Mouse (Mus musculus) left cerebral cortex, postnatal 25 days (tissue): ENCODE measurements at regions not wholly inside any gene's neighbourhood (a gene's known extent, or its start where the extent isn't known, plus 50 kb on each side); places are given as distances from the start of the nearest gene placed in this dataset.
"Not testable (repeated sequence)": the region's sequence is repeated elsewhere in the genome, so short reads cannot be mapped to it uniquely, and the experiment has no call there.

Experiments used
- DNase-seq, 2 experiments: peaks; one replicate each; pipeline ENCODE4 v3.0.0; 2022; ENCODE audit warnings: low spot score in 2 of 2, mixed read lengths in 1 of 2
- intact Hi-C: fragments of 180-260 bp; cut with DNase I; formaldehyde crosslinking; loops from one replicate; pipeline ENCODE4 v1.15.1; 2025

DNA sequence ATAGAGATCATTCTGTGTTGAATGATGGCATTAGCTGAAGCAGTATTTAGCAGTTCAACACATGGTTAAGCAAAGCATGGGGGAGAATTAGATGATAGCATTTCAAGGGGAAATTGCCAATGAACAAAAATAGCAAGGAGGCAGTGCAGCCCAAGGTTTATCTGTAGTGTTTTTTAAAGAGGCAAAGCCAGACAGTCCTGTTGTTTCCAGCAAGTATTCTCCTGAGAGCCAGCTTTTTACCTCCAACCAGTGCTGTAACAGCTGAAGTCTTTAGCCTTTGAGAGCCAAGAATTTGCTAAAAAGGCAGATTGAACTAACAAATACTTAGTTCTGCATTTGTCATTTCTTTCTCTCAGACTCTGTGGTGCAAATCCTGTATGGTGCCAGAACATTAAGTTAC lies 305.1 kb upstream of the Arx start:
- intact Hi-C loops = no loop called here
- DNase-seq = no peak

DNA sequence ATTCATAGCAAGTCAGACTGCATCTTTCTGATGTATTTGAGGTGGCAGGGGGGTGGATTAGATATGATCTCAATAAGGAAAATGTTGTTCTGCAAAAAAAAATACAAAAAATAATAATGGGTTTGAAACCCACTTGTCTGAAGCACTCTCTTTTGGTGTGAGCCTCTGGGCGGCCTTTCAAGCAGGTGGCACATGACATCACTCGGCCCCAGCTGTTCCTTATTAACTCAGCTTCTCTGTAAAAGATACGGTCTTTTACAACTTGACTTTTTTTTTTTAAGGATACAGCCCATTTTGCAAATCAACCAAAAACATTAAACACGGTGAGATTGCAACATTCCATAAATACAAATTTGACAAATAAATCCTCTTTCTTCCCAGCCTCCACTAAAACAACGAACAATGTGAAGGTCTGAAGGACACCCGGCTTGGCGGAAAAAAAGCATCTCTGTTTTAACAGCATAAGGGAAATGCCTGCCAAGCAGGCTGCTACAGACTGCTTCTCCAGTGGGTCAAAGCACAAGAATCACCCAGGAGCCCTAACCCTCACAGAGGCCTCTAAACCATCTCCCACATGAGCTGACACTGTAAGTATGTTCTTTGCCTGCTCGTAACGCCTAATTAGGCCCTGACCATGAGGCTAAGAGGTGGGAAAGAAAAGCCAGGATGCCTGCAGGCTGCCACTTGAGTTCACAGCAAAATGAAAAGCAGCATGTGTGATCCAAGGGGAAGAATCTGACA lies 283.8 kb upstream of the Arx start:
- intact Hi-C loops = no loop called here
- no peak for DNase-seq

DNA sequence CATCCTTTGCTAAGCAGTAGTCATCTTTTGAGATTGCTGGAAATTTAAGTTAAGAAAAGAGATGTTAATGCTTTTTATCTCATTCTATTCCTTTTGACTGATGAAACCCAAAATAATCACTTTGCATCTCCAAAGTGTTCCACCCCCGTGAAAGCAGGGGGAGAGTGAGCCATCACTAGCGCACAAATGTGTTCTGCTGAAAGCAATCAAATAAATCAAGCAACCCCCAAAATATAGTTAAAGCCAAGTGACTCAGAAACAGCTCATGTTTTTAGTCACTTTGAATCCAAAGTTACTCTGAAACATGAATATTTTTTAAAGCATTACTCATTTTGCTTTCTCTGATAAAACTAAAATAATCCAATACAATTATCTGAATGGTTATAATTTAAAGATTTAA lies 279.6 kb upstream of the Arx start:
- peak in 1 of 2 experiments; percentile 62 for DNase-seq
- intact Hi-C loops = no loop called here

DNA sequence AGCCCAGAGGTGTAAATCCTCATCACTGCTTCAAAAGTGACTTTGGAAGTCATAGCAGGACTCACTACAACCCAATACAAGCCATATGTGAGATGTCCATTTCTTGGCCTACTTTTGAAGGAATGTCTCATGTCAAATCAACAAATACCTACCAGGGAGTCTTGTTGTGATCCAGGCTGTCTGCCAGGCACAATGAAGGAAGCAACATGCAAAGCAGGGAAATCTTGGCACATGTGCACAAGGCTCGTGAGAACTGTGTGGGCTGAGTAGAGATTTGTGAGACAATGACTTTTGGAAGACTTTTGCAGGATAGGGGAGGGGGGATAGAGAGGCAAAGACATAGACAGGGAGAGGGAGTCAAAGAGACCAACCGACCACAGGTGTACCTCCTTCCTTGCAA lies 274.7 kb upstream of the Arx start:
- intact Hi-C loops = no loop called here
- DNase-seq = no peak

DNA sequence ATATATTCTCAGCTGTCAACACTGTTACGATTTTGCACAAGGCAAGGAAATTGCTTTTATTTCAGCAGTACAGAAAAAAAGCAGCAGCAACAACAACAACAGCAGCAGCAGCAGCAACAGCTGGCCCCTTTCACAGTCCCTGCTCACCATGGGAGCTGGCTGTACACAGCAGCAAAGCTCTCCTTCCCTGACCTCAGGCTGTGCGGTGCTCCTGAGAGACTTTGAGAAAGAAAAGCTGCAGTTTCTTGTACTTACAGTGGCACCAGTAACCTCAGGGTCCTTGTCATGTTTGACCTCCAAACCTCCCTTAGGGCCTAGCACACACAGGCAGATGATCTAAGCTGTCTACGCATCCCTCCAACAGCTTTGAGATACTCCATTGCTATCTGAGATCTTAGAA lies 269.9 kb upstream of the Arx start:
- intact Hi-C loops = no loop called here
- no peak for DNase-seq

DNA sequence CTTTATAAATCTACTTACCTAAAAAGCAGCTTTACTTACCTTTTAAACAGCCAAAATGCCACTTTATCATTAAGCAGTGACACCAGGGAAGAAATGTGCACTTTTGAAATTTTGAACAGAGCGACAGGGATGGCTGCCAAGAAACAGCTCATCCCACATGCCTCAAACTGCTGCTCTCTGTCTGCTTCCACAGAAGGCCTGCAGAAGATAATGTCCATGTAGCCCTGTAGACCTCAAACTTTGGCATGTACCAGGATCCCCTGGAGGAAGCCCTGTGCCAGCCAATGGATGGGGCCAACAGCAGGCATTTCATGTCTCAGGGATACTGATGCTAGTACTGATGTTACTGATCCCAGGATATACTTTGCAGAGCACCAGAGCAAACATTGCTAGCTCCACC lies 245.1 kb upstream of the Arx start:
- intact Hi-C loops = no loop called here
- peak; percentile 7 for DNase-seq

DNA sequence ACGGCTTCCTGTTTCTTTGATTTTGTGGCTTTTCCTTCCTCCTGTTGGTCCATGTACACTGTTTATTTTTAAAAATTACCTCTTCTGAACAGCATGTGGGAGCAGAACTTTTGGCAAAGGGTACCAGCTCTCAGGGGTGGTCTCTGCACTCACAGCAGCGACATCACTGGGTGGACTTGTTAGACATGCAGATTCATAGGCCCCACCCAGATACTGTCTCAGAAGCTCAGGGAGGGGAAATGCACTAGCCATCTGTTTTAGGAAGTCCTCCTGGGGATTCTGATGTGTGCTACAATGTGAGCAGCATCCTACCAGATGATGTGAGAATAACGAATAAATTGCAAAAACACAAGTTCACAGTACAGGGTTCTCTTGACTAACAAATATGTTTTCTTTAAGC lies 243.5 kb upstream of the Arx start:
- intact Hi-C loops = no loop called here
- DNase-seq = no peak

DNA sequence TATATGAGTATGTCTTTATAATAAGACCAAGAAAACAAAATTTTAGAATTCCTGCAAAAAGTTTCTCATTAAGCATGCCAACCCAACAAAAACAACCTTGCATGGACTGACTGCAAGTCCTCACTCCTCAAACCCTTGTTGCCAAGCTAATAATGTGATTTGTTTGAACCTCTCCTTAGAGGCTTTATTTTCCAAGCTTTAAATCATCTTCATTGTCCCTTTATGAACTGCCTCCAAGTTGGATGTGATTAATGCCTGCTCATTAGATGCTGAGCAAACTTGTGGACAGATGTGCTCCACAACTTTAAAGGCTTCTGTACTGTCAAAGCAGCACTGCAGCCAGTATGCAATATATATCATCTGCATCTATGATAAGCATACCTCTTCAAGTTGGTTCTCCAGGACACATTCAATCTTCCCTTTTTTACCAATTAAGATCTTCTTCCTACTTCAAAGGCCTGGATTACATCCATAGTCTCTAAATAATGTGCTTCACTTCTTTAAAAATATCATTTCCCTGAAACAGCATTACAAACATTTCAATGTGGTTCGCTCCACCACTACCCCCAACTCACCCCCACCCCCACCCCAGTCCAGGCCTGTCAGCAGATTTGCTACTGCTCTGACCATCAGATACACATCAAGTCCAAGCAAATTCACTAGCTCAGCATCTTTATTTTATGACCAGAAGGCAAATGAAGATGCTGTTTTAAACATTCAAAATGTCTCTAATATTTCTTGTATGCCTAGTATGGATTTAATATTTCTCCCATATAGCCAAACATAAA lies 237.1 kb upstream of the Arx start:
- DNase-seq = no peak
- intact Hi-C loops = no loop called here

DNA sequence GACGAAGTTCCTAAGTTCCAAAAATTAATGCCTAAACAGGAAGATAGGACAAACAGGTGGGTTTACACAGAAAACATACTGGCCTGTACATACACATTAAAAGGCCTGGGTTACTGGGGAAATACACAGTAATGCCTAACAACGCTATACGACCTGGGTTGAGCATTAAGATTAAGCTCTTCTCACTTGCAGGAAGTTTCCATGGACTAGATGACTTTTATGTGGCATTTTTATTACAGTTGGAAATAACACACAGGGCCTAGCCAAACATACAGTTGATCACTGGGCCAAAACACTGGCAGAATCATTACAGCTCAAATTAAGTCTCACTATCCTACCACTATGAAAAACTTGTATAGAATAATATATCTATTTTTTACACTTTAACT lies 236.5 kb upstream of the Arx start:
- intact Hi-C loops = no loop called here
- DNase-seq = no peak

DNA sequence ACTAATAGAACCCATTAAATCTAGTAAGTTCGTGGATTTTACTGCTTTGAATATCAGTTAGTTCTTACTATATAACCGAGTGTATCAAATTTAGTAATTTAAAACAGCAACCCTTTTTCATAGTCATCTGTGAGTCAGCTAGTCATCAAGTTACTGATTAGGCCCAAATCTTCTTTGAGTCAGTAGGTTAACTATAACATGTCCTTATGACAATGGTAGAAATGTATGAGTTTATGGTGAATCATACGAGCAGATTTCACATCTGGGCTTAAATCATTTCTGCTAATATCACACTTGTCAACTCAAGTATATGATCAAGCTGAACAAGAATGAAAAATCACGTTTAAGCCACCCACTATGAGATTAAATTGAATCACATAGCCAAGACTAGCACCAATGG lies 226.7 kb upstream of the Arx start:
- intact Hi-C loops = no loop called here
- DNase-seq = no peak

DNA sequence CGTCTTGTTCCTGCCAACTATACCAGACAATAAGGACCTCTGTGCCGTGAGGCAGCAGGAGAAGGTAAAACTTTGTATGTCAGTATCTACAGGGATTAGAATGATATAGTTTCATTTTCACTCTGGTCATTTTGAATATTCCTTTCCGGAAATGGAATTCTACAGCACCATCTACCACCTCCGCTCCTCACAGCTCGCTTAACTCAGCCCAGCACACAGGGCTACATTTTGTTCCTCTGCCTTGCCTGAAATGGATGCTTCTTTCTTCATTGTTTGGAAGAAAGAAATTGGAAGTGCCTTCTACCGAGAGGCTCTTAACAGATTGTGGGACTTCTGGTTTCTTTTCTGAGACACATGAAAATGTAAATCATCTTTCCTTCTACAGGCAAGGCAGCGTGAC lies 217.4 kb upstream of the Arx start:
- peak in 1 of 2 experiments; percentile 14 for DNase-seq
- intact Hi-C loops = loop anchor here (2.0 to 10.0 kb wide), 3 partner anchors 396 to 816 kb away; no protein-coding TSS in a partner anchor

DNA sequence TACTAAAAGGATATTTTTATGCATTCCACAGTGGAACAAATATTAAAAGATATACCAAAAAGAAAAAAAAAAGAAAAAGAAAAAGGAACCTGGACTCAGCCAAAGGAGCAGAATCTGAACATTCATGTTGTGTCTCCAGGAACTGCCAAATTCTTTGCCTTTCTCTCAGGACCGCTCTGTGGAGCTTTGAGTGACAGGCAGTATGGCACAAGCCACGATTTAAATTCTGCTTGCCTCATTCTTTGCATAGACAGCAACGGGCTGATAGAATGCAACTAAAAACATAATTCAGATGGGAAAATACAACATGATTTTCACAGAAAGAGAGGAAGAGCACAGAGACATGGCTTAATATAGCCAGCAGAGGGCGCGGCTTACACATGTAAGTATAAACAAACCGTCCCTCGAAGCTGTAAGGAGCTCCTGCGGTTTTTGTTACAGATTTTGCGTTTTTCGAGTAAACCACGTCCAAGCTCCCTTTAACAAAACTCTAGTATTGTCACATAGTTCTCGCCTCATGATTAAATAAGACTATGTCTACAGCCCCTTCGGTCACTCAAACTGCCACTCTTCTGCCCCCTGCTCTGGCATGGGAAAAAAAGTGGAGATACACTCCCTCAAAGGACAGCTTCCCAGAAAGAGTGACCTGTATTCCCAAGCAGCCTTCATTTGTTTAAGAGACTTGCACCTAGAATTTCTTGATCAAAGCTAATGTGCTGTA lies 216.5 kb upstream of the Arx start:
- intact Hi-C loops = loop anchor here (2.0 to 10.0 kb wide), 4 partner anchors 213 to 815 kb away; no protein-coding TSS in a partner anchor

DNA sequence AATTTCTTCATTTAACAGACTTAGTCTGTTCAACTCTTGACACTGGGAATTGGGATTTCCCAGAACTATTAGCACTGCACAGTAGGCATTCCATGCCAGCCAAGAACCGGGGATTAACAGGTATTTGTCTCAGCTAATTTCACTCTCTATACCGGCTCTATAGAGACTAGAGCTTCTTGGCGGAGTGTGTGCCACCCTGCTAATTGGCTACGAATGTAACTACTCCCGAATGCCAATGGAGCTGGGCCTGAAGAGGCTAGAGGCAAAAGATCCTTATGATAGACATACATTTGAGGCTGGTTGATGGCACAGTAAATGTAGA lies 216.0 kb upstream of the Arx start:
- intact Hi-C loops = loop anchor here (5.0 kb wide), 1 partner anchor 212 kb away; no protein-coding TSS in a partner anchor
- no peak for DNase-seq

More for the DNA sequence above, 216.5 kb upstream of the Arx start:
- peak; percentile 64 to 75 for DNase-seq

DNA sequence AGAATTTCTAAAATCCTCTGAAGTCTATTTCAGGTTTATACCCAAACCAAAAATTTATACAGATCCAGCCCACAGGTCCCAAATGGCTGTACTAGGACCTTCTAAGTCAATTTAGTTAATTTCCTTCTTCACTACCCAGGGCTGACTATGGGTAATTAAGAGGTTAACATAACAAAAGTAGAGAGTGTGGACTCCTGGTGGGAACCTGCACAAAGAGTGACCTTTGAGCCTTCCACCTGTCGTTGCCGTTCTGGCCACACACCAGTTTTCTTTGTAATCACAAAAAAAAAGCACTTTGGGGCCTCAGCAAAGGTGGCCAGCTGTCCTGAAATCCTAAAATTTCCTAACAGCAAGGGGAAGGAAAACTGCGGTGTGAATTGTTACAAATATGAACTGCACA lies 197.3 kb upstream of the Arx start:
- intact Hi-C loops = no loop called here
- DNase-seq = no peak

DNA sequence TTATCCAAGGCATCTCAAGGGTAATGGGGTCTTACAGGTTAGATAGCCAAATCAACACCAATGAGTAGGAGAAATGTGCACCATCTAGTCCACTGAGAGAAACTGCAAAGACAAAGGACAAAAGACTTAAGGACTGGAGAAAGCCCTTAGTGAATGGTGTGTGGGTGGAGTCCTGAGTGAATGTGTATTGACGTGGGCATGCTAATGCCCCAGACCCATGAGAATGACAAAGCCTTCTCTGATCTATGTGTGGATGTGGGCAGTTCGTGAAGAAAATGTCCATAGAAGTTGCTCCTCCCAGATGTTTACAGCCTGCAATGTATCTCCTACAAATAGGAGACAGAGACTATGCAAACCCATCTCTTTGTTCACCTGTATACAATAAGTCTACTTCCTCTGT lies 188.7 kb upstream of the Arx start:
- intact Hi-C loops = no loop called here
- no peak for DNase-seq

DNA sequence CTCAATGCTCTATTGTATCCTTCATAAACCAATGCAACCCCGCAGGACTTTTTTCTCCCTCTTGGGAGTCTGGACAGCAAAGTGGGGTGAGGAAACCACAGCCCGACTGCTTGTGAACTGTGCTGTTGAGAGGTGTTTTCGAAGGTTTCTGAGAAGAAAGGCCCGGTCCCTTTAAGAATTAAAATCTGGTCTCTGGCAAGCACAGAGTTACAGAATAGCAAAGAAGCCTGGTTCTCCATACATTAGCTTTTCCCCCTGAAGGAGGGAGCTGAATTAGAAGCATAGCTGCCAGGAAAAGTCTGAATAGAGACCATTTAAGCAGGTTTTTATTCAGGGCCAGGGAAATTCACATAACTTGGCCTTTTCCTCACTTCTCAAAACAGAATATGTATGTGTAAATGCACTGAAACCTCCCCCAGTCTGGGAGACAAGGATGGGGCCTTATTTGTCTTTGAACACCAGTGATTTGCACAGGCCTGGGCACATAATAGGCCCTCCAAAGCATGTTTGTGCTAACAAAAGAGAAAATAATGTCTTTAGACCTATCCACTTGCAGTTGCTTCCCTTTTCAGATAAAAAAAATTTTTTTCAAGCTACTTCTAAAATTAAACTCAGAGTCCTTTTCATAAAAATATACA lies 178.2 kb upstream of the Arx start:
- intact Hi-C loops = no loop called here
- no peak for DNase-seq

DNA sequence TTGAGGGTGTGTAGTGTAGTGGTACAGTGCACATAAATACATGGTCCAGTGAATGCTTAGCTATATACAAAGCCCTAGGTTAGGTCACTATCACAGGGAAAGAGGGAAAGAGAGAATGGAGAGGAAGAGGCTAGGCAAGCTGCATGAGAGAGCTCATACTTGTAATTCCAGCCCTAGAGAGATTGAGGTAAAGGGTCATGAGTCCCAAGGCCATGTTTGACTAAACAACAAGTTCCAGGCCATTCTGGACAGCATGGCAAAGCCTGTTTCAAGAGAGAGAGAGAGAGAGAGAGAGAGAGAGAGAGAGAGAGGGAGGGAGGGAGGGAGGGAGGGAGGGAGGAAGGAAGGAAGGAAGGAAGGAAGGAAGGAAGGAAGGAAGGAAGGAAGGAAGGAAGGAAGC lies 131.9 kb upstream of the Arx start:
- DNase-seq, intact Hi-C loops: not testable (repeated sequence)

DNA sequence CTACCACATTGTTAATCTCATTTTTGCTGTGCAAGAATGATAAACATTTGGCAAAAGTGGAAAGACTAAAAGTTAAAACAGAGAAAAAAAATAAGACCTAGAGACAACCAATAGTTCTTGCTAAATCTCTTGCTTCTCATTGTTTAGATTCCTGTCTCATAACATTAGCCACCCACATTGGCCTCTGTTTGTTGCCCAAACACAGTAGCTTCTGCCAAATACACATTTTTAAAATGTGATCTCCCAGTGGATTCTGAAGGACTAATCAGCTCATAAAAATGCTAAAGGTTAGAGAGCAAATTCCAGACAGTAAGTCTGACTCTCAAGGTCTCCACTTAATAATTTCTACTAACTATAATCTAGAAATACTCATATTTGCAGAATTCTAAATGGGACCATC lies 127.1 kb upstream of the Arx start:
- no peak for DNase-seq
- intact Hi-C loops = no loop called here

DNA sequence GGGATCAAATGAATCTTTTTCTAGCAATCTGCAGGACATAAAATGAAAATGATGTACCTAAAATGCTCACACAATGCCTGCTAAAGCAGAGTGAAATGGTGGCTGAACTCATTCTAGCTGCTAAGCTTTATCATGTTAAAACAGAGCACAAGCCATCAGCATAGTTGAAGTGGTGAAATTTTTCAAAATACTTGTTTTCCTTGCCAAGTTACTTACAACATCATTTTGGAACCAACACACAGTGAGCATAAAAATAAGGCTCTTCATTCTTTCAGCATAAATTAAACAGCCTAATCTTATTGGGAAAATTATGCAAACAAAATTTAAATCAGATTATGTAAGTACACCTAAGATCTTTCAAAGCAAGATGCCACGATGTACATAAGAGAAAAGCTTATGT lies 125.3 kb upstream of the Arx start:
- no peak for DNase-seq
- intact Hi-C loops = no loop called here
